Mouse (Mus musculus) splenic B cell, adult 2 months (primary cell): ENCODE measurements around the gene Dcun1d5.

Experiments used
- DNase-seq: peaks from one replicate; pipeline ENCODE4 v3.0.0-alpha.2; 2011; ENCODE audit warnings: low read depth, low spot score
- H3K27me3 ChIP-seq: 2 replicates; pipeline ENCODE4 v1.6.1; 2012; ENCODE audit warnings: mild to moderate bottlenecking, low read length, moderate library complexity, mixed read lengths; ENCODE audit not compliant: control insufficient read depth, poor library complexity, insufficient read depth, severe bottlenecking
- H3K36me3 ChIP-seq: 2 replicates; pipeline ENCODE4 v1.6.1; 2012; ENCODE audit warnings: mild to moderate bottlenecking, low read length, moderate library complexity, mixed read lengths; ENCODE audit not compliant: control insufficient read depth, poor library complexity, insufficient read depth, severe bottlenecking

The Dcun1d5 gene

GRCm38 (mm10) chr9:7239967-7240366 is 55.6 kb downstream of the Dcun1d5 start:
- H3K27me3 ChIP-seq = no peaks in the 10 kb centered on the region
- DNase-seq = peak; percentile 8
- no peaks in the 10 kb centered on the region for H3K36me3 ChIP-seq

DNA sequence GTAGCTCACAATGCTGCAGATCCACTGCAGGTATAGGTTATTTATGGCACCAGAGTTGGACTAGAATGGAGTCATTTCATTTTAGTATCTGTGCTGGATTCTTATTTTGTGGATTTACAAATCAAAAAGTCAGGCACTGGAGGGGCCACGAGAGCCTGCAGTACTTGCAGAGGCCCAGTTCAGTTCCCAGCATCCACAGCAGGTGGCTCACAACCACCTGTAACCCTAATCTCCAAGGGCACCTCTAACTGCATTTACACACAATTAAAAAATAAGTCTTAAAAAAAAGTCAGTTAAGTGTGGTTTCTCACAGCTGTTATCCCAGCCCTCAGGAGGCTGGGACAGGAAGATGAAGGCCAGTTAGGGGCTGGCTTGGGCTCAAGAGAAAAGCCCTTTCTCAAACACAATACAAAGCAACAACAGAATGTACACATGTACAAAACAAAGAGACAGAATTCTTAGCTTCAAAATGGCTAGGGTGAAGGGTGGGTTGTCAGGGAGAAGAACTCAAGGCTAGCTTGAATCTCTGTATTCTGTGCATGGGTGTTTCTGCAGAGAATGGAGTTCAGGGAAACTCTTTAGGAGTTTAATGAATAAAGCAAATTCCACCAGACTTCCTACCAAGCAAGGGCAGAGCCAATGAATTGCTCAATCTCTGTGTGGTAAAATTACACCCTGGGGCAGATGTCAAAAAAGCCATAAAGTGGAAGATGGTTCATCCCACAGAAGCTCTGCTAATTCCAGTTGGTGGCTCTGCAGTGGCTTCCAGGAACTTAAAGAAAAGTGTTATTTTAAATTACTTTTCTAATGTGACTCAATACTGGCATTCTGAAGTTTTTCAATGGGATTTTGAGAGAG is 68.7 kb downstream of the Dcun1d5 start:
- no peaks in the 10 kb centered on the region; the same call in 1 of the 2 replicates for H3K27me3 ChIP-seq
- DNase-seq = no peak
- H3K36me3 ChIP-seq = no peaks in the 10 kb centered on the region
